Mouse (Mus musculus) lung, postnatal 14 days (tissue): ENCODE results near the gene Papss2.

Source experiments
- DNase-seq: peaks from one replicate; pipeline ENCODE4 v3.0.0; 2021

Gene Papss2

GRCm38 (mm10) chr19:32713471-32713870 is 117.9 kb downstream of the Papss2 start:
- DNase-seq: no peak

GRCm38 (mm10) chr19:32715201-32715600 is 119.6 kb downstream of the Papss2 start:
- DNase-seq: peak; percentile 83

GRCm38 (mm10) chr19:32715681-32716080 is 120.1 kb downstream of the Papss2 start:
- no peak for DNase-seq
